Mouse (Mus musculus) MEL (cell line): Measurements from ENCODE around the gene Tor4a.

ENCODE experiments used
- CTCF ChIP-seq, 3 experiments: IDR thresholded peaks in 2 of 3; conservative IDR thresholded peaks in 1 of 3; 2 replicates each; pipeline ENCODE4 v1.5.1; 2011 to 2012; ENCODE audit warnings: low read length in 3 of 3, low read depth in 2 of 3, mild to moderate bottlenecking in 2 of 3, improper control_type of control experiment in 1 of 3, inconsistent platforms in 1 of 3, mixed read lengths in 1 of 3, moderate library complexity in 1 of 3; ENCODE audit not compliant: control insufficient read depth in 1 of 3, insufficient read depth in 1 of 3, poor library complexity in 1 of 3, severe bottlenecking in 1 of 3
- E2F4 ChIP-seq: IDR thresholded peaks from 2 replicates; pipeline ENCODE4 v1.6.1; 2011; ENCODE audit warnings: low read depth, low read length, improper control_type of control experiment, borderline replicate concordance
- EP300 ChIP-seq, 2 experiments: IDR thresholded peaks; 2 replicates each; pipeline ENCODE4 v1.6.1; 2011; ENCODE audit warnings: improper control_type of control experiment in 2 of 2, low read length in 2 of 2, low read depth in 1 of 2, mild to moderate bottlenecking in 1 of 2
- GABPA ChIP-seq: IDR thresholded peaks from 2 replicates; pipeline ENCODE4 v1.6.1; 2012; ENCODE audit warnings: low read depth, mild to moderate bottlenecking, inconsistent platforms, low read length, improper control_type of control experiment, moderate library complexity
- GATA1 ChIP-seq: IDR thresholded peaks from 2 replicates; pipeline ENCODE4 v1.6.1; 2011; ENCODE audit warnings: low read depth, low read length, improper control_type of control experiment
- MAFK ChIP-seq: IDR thresholded peaks from 2 replicates; pipeline ENCODE4 v1.6.1; 2011; ENCODE audit warnings: low read depth, mild to moderate bottlenecking, low read length, improper control_type of control experiment, borderline replicate concordance
- MXI1 ChIP-seq: IDR thresholded peaks from 2 replicates; pipeline ENCODE4 v1.6.1; 2011; ENCODE audit warnings: mild to moderate bottlenecking, low read depth, low read length, improper control_type of control experiment
- NELFE ChIP-seq: IDR thresholded peaks from 2 replicates; pipeline ENCODE4 v1.6.1; 2011; ENCODE audit warnings: low read depth, low read length, improper control_type of control experiment
- NRF1 ChIP-seq: IDR thresholded peaks from 2 replicates; pipeline ENCODE4 v1.6.1; 2014; ENCODE audit warnings: low read depth, mild to moderate bottlenecking, inconsistent platforms, low read length, improper control_type of control experiment, moderate library complexity; ENCODE audit not compliant: poor library complexity, insufficient read depth, severe bottlenecking
- POLR2A ChIP-seq, 2 experiments: IDR thresholded peaks; 2 replicates each; pipeline ENCODE4 v1.6.1; 2011 to 2012; ENCODE audit warnings: low read length in 2 of 2, mild to moderate bottlenecking in 2 of 2, control low read depth in 1 of 2, improper control_type of control experiment in 1 of 2, low read depth in 1 of 2, moderate library complexity in 1 of 2; ENCODE audit not compliant: control insufficient read depth in 1 of 2, insufficient read depth in 1 of 2, poor library complexity in 1 of 2
- POLR2AphosphoS2 ChIP-seq: IDR thresholded peaks from 2 replicates; pipeline ENCODE4 v1.6.1; 2011; ENCODE audit warnings: low read length, improper control_type of control experiment
- USF1 ChIP-seq: IDR thresholded peaks from 2 replicates; pipeline ENCODE4 v1.6.1; 2014; ENCODE audit warnings: low read depth, mild to moderate bottlenecking, inconsistent platforms, low read length, improper control_type of control experiment, moderate library complexity
- USF2 ChIP-seq, 2 experiments: IDR thresholded peaks; 2 replicates each; pipeline ENCODE4 v1.6.1; 2011 to 2012; ENCODE audit warnings: improper control_type of control experiment in 2 of 2, low read length in 2 of 2, borderline replicate concordance in 1 of 2, inconsistent platforms in 1 of 2, low read depth in 1 of 2, mild to moderate bottlenecking in 1 of 2; ENCODE audit not compliant: insufficient read depth in 1 of 2
- ZKSCAN1 ChIP-seq: IDR thresholded peaks from 2 replicates; pipeline ENCODE4 v1.6.1; 2012; ENCODE audit warnings: low read depth, mild to moderate bottlenecking, inconsistent platforms, low read length, improper control_type of control experiment, moderate library complexity

DNA sequence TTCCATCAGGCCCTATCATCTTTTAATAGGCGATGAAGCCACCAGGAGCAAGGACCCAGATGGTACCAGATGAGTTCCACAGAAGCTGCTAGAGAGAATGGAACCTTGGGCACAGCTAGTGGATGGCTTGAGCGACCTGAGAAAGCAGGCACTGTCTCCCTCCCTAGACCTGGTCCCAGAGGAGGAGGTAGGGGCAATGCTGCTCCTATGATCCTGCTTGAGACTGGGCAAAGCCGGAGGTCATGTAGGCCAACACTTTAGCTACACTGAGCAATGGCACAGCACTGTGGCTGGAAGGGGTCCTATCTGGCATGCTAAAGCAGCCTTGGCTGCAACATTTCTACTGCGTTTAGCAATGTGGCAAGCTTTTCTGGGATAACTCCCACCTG is 21.0 kb downstream of the Tor4a start:
- no peak for TF ChIP-seq MAFK
- TF ChIP-seq USF1: no peak
- no peak for TF ChIP-seq CTCF (IDR thresholded peaks at IDR 0.05 in 2 of 3, conservative IDR thresholded peaks at IDR 0.05 in 1 of 3; ENCODE audit: control insufficient read depth in 1 of 3, insufficient read depth in 1 of 3, low read depth in 2 of 3, low read length in 3 of 3, poor library complexity in 1 of 3, severe bottlenecking in 1 of 3)
- no peak for TF ChIP-seq GATA1
- TF ChIP-seq MXI1: no peak
- TF ChIP-seq EP300 (IDR thresholded peaks at IDR 0.05; ENCODE audit: low read depth in 1 of 2, low read length in 2 of 2): no peak
- no peak for TF ChIP-seq GABPA
- TF ChIP-seq POLR2A (IDR thresholded peaks at IDR 0.05; ENCODE audit: control insufficient read depth in 1 of 2, insufficient read depth in 1 of 2, low read depth in 1 of 2, low read length in 2 of 2, poor library complexity in 1 of 2): no peak
- no peak for TF ChIP-seq USF2 (IDR thresholded peaks at IDR 0.05; ENCODE audit: borderline replicate concordance in 1 of 2, insufficient read depth in 1 of 2, low read depth in 1 of 2, low read length in 2 of 2)
- no peak for TF ChIP-seq ZKSCAN1
- no peak for TF ChIP-seq NRF1
- TF ChIP-seq E2F4: no peak
- TF ChIP-seq POLR2AphosphoS2: no peak
- no peak for TF ChIP-seq NELFE
